Mouse (Mus musculus): ENCODE measurements around the gene Suv39h2.

The Suv39h2 gene

DNA sequence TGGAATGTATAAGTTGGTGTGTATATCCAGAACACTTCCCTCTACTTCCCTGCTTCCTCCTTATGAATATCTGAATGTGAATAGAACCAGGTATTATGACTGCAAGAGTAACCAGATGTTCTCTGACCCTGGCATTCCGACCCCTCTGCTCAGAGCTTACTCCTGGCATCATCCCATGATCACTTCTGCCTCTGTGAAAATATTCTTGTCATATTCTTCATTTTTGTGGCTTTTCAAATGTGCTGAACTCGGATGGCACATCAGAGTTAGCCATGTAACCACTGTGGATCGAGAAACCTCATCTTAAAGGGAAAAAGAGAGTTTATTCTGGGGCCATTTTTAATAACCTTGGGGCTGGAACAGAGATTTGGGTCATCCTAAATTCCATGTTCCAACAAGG lies 52.3 kb downstream of the Suv39h2 start, which contains the start of gene Meig1:
Meig1 (minus strand) TSS at position 101 of the 400 bp plus-strand sequence.
- DNase-seq (ENCODE audit: low spot score) = peak; percentile 1

DNA sequence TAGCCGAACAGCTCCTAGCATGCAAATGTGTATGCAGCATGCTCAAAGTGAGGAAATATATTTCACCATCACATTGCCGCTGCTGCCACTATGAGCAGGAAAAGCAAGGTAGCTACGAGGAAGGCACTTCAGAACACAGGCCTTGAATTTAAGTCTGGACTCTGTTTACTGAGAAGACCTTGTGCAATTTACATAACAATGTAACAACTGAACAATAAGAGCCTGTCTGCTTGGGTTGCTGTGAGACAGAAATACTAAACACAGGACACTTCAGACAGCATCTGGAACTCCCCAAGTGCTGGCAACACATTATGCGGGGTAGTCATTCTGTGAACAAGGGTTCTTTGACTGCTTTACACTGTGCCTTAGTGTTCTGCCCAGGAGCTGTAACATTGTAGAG lies 54.7 kb downstream of the Suv39h2 start:
- DNase-seq (ENCODE audit: low spot score) = no peak

DNA sequence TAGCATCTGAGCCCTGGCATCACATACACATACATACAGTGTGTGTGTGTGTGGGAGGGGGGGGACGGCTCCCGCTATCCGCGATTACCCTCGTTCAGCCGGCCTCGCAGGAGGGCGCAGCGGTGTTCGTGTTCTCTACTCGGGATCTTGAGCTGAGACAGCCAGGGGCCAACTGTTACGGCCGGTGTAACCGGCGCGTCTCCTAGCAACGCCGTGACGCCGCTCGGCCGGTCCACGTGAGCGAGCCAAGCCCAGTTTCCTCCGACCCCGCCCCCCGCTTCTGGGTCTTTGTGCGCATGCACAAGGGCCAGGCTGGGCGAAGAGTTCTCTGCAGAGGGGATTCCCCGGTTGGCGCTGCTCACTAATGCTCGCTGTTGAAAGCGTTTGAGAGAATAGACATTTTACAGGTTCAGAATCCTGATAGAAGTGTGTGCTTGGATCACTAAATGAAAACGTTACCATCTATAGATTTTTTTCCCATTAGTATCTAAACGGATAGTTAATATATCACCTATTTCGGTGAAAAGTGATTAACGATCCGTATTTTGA lies 55.9 kb downstream of the Suv39h2 start:
- peak; percentile 98 for DNase-seq (ENCODE audit: low spot score)

DNA sequence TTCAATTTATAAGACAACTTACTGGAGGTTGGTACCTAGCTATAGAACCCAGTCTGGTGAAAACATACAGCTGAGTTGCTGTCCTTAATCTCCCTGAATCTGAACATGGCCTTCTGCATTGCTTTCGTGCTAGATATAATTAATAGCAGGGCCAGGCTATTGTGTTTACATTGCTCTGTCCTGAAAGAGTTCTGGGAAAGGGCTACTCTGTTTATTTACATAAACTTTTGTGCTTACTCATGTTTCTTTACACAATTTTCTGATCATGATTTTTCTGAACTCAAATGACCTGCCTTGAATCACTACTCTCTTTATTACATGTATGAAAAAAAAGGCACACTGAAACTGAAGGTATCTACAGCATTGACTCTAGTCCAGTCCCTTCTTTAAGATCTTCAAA lies 59.2 kb downstream of the Suv39h2 start:
- no peak for DNase-seq (ENCODE audit: low spot score)

DNA sequence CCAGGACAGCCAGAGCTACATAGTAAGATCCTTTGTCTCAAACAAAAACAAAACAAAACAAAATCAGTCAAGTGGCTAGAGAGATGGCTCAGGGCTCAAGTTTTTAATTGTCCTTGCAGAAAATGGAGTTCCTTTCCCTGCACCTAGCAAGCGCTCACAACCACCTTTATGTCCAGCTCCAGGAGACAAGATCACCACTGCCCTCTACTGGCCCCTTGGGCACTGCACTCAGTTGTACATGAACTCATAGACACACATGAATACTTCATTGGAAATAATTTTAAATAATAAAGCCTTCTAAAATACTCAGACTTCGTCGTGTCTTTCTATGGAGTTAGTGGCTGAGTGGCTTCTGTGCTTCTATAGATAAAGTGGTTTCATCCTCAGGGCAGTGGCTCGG lies 60.6 kb downstream of the Suv39h2 start:
- peak; percentile 83 for DNase-seq (ENCODE audit: low spot score)

DNA sequence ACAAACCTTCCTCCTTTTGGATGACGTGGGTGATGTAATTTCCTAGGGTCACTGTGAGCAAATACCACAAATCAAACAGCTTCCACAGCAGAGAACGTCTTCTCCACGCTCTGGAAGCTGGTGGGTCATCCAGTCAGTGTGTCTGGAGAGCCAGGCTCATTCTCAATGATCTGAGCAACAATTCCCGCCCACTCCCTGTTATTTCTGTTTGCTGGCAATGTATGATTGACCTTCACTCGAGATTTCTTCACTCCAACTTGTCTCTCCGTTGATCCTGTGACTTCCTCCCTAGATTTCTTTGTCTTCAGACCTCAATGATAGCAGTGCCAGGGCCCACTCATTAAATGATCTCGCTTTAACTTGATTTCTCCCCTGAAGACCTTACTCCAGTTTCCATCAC lies 67.1 kb downstream of the Suv39h2 start:
- no peak for DNase-seq (ENCODE audit: low spot score)

DNA sequence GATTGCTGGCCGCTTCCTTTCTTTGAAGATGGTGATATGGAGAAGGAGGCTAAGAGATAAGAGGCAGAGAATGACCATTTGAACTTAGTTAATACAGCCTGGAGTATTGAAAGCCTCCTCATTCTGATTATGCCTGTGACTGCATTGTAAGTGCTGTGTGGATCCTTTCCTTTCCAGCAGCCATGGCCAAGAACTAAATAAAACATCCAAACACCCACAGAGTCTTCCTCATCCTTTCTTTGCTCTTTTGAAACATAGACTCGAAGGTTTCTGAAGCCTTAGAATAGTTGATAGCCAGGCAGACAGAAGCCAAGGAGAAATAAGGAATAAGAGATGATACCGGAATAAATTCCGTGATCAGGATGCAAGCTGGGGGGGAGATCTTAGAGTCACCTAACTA lies 68.8 kb downstream of the Suv39h2 start:
- no peak for DNase-seq (ENCODE audit: low spot score)
